Mouse (Mus musculus): ENCODE measurements around the gene A130010J15Rik. TPM values are rescaled to one million over a fixed set of nuclear protein-coding genes. Genes with fewer than 3 reads are reported as not detected.

Gene A130010J15Rik
- polyA plus RNA-seq, 1 experiment from 2014 or later: 16.2 TPM

DNA sequence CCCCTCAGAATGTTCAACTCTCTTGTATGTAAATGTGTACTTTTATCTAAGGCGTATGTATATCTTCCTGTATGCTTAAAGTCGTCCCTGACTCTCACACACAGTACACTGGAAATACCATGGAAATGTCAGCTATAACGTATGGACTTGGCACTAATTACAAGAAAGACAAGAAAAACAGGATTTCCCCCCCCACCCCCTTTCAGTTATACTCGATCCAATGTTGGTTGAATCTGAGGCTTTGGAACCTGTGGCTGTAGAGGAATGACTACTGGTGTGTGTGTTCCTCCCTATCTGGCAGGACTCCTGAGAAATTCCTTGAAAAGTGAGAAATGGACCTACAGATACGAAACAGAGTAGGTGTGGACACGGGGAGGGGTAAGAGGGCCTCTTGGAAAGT, 20.4 kb downstream of the A130010J15Rik start:
- Histone ChIP-seq H3K9me3 (ENCODE audit: control insufficient read depth, low read length) (no peaks in the 10 kb centered on the region), H3K4me2 (replicated peaks; ENCODE audit: low read depth, low read length) (no peak overlapping the region), H3K4me1 (replicated peaks; ENCODE audit: control insufficient read depth, insufficient read depth, low read length) (no peaks in the 10 kb centered on the region), H3K27me3 (ENCODE audit: control insufficient read depth, insufficient read depth, low read length) (no peaks in the 10 kb centered on the region), H3K27ac (ENCODE audit: low read depth, low read length) (no peak overlapping the region), H3K4me3 (ENCODE audit: low read depth, low read length) (no peak overlapping the region), H3K9ac (ENCODE audit: low read depth, low read length) (no peak overlapping the region), H3K36me3 (ENCODE audit: control insufficient read depth, insufficient read depth, low read length) (no peaks in the 10 kb centered on the region)
- ATAC-seq (ENCODE audit: low FRiP score): no peak
- WGBS: 90% methylated on average over 6 of the region's 6 CpGs
- no peak for DNase-seq (ENCODE audit: low spot score)

DNA sequence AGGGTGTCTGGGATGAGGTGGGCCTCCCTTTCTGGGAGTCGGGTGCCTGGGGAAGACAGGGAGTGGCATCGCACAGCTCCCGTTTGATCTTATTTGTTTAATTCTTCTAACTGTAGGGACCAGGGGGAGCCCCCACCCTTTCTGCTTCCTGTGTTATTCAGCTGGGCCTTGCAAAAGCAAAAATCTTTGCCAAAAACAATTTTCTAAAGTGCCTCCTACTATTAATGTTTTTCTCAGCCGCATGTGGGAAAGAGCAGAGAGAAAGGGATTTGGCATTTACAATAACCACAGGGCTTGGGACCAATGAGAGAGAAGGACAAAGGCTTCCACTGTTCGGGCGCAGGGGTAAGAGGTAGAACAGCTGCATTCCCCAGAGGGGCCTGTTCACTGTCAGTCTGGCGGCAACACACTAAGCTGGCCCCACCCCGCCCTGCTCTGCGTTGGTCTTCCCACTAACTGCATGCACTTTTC, 21.3 kb downstream of the A130010J15Rik start:
- Histone ChIP-seq H3K27me3 (ENCODE audit: control insufficient read depth, insufficient read depth, low read length) (no peaks in the 10 kb centered on the region), H3K36me3 (ENCODE audit: control insufficient read depth, insufficient read depth, low read length) (no peaks in the 10 kb centered on the region), H3K4me1 (replicated peaks; ENCODE audit: control insufficient read depth, insufficient read depth, low read length) (no peaks in the 10 kb centered on the region), H3K27ac (ENCODE audit: low read depth, low read length) (no peak overlapping the region), H3K4me2 (replicated peaks; ENCODE audit: low read depth, low read length) (no peak overlapping the region), H3K4me3 (ENCODE audit: low read depth, low read length) (no peak overlapping the region), H3K9me3 (ENCODE audit: control insufficient read depth, low read length) (no peaks in the 10 kb centered on the region), H3K9ac (ENCODE audit: low read depth, low read length) (no peak overlapping the region)
- DNase-seq (ENCODE audit: low spot score) (peak; percentile 49), ATAC-seq (ENCODE audit: low FRiP score) (peak; percentile 70; the same call in 1 of the 2 replicates)
- WGBS: 45% methylated on average over 9 of the region's 9 CpGs

DNA sequence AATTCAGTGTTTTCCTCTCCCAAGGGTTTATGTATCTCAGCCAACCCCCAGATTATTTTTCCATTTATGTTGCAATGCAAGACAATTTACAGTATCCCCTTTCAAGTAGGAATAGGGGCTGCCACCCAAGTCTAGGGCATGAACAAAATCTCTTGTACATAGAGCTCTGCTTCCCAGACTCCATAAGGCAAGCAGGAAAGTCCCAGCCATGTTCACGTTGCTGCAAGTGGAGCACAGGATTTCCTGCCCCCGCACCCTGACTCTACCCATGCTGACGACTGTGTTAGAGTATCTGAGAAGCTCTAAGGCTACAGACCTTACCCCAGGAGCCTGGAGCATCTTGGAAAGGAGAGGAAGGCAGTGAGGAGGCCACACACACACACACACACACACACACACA, 21.9 kb downstream of the A130010J15Rik start:
- Histone ChIP-seq H3K36me3 (ENCODE audit: control insufficient read depth, insufficient read depth, low read length) (no peaks in the 10 kb centered on the region), H3K4me1 (replicated peaks; ENCODE audit: control insufficient read depth, insufficient read depth, low read length) (no peaks in the 10 kb centered on the region), H3K9ac (ENCODE audit: low read depth, low read length) (no peak overlapping the region), H3K4me3 (ENCODE audit: low read depth, low read length) (no peak overlapping the region), H3K4me2 (replicated peaks; ENCODE audit: low read depth, low read length) (no peak overlapping the region), H3K9me3 (ENCODE audit: control insufficient read depth, low read length) (no peaks in the 10 kb centered on the region), H3K27me3 (ENCODE audit: control insufficient read depth, insufficient read depth, low read length) (no peaks in the 10 kb centered on the region), H3K27ac (ENCODE audit: low read depth, low read length) (no peak overlapping the region)
- ATAC-seq (ENCODE audit: low FRiP score): no peak
- DNase-seq (ENCODE audit: low spot score): no peak
- WGBS: 52% methylated on average over 3 of the region's 3 CpGs

DNA sequence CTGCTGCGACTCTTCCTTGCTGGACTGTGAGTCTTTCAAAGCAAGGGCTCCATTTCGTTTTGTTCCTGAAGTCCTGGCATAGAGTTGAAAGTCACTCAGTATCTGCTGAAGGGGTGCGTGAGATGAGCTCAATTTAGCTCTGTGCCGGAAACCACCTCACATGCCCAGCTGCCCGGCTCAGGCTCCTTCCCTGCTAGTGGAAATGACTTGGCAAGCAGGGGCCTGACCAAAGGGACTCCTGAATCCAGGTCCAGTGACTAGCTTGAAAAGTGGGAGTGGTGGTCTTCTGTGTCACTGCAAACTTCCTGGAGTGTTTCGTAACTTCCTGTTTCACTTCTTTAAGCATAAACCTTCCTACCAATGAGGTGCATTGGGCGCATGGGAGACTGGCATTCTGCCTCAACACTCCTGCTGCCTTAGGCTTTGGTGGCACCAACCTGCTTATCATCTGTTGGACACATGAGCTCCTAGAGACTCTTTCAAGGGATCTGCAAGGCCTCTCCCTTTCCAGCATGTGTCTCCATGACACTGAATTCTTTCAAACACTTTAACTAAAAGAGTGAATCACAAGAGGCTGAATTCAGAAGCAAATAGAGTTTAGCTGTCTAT, 23.9 kb downstream of the A130010J15Rik start:
- no peak overlapping the region for H3K4me2 ChIP-seq (replicated peaks; ENCODE audit: low read depth, low read length)
- no peak overlapping the region for H3K27ac ChIP-seq (ENCODE audit: low read depth, low read length)
- no peak overlapping the region for H3K4me3 ChIP-seq (ENCODE audit: low read depth, low read length)
- H3K9me3 ChIP-seq (ENCODE audit: control insufficient read depth, low read length): no peaks in the 10 kb centered on the region
- H3K36me3 ChIP-seq (ENCODE audit: control insufficient read depth, insufficient read depth, low read length): no peaks in the 10 kb centered on the region
- ATAC-seq (ENCODE audit: low FRiP score): no peak
- WGBS: 87% methylated on average over 7 of the region's 7 CpGs
- no peak for DNase-seq (ENCODE audit: low spot score)
- H3K4me1 ChIP-seq (replicated peaks; ENCODE audit: control insufficient read depth, insufficient read depth, low read length): no peaks in the 10 kb centered on the region
- H3K9ac ChIP-seq (ENCODE audit: low read depth, low read length): no peak overlapping the region
- no peaks in the 10 kb centered on the region for H3K27me3 ChIP-seq (ENCODE audit: control insufficient read depth, insufficient read depth, low read length)

DNA sequence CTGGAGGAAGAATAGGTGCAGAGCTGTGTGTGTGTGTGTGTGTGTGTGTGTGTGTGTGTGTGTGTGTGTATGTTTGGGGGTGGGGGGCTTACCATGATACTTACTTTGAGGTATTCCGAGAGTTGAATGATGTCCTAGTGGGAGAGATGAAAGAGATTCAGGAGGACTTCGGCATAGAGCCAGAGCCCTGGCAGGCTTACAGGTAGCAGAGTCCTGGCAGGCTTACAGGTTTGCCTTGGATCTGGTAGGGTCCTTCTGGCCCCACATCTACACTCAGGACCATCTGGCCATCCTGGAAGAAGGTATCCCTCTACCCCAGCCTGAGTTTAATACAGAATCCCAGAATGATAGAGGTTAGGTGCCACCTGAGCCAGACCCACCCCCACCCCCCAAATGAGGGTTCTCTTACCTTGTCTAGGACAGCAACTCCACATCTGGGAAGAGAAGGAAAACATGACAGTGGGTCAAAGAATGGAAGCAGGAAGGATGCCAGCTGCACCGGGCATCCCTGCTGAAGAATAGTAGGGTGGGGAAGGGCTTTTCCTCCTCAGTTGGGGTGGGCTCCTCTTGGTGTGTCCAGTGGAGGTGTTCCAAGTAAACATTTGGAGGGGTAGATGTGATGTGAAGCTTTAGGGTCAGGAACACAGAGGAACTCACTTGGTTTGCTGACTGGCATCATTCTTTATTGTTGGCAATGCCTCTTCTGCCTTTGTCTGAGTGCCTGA, 26.7 kb downstream of the A130010J15Rik start:
- Histone ChIP-seq H3K4me3 (ENCODE audit: low read depth, low read length) (no peak overlapping the region), H3K9ac (ENCODE audit: low read depth, low read length) (no peak overlapping the region), H3K9me3 (ENCODE audit: control insufficient read depth, low read length) (no peaks in the 10 kb centered on the region), H3K4me1 (replicated peaks; ENCODE audit: control insufficient read depth, insufficient read depth, low read length) (no peaks in the 10 kb centered on the region), H3K36me3 (ENCODE audit: control insufficient read depth, insufficient read depth, low read length) (no peaks in the 10 kb centered on the region), H3K4me2 (replicated peaks; ENCODE audit: low read depth, low read length) (no peak overlapping the region), H3K27ac (ENCODE audit: low read depth, low read length) (no peak overlapping the region), H3K27me3 (ENCODE audit: control insufficient read depth, insufficient read depth, low read length) (no peaks in the 10 kb centered on the region)
- DNase-seq (ENCODE audit: low spot score) (no peak), ATAC-seq (ENCODE audit: low FRiP score) (no peak)
- 81% methylated on average over 3 of the region's 3 CpGs for WGBS

DNA sequence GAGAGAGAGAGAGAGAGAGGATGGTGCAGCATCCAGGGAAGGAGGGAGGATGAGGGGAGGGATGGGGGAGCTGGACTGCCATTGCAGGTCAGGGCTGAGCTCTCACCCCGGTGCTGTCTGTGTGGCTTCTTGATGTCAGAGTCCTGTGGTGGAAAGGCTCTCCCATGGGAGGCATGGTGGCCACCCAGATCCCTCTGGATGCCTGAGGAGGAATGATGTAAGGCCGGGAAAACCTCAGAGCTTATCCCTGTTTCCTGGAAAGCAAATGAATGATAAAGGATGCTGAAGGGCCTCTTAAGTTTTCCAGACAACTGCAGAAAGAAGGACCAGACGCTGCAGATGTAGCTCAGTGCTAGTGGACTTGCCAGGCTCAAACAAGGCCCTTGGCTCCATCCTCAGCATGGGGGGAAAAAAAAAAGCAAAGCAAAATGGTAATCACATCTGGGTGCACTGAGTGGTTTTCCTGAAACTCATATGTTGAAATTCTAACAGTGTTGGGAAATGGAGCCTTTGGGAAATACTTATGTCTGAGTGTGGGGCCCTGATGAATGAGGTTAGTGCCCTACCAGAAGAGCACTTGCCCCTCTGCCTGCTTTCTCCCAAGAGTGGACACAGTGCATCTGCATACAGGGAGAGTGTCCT, 27.4 kb downstream of the A130010J15Rik start:
- Histone ChIP-seq H3K4me2 (replicated peaks; ENCODE audit: low read depth, low read length) (no peak overlapping the region), H3K9me3 (ENCODE audit: control insufficient read depth, low read length) (no peaks in the 10 kb centered on the region), H3K27me3 (ENCODE audit: control insufficient read depth, insufficient read depth, low read length) (no peaks in the 10 kb centered on the region), H3K4me1 (replicated peaks; ENCODE audit: control insufficient read depth, insufficient read depth, low read length) (no peaks in the 10 kb centered on the region), H3K9ac (ENCODE audit: low read depth, low read length) (no peak overlapping the region), H3K4me3 (ENCODE audit: low read depth, low read length) (no peak overlapping the region), H3K36me3 (ENCODE audit: control insufficient read depth, insufficient read depth, low read length) (no peaks in the 10 kb centered on the region), H3K27ac (ENCODE audit: low read depth, low read length) (no peak overlapping the region)
- DNase-seq (ENCODE audit: low spot score) (no peak), ATAC-seq (ENCODE audit: low FRiP score) (no peak)
- 68% methylated on average over 3 of the region's 3 CpGs for WGBS

DNA sequence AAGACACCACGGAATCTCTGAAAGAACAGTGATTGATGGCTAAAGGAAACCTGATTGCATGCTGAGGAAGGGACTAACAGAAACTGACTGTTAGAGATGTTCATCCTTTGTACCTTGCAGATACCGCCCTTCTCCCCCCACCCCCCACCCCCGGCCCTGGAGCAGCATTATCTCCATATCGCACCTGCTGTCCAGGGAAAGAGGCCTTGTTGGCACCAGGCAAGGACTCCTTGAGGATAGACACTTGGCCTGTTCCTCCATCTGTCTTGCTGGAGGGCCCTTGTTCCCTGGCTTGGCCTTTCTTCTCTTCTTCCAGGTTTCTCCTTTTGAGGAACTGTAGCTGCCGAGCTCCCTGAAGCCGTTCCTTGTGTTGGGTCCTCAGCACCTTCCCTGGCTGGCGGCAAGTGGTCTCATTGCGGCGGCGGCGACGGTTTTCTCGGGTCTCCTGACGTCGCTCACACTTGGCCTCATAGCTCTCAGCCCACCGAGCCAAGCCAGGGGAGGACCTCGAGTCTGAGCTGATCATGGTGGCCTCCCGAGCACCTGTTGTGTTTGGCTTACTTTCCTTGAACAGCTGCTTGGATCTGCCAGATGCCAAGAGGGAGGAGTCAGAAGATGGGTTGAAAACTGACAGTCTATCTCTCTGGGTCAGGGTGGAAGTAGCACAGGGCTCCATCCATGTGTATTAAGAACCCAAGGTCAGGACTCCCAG, 29.8 kb downstream of the A130010J15Rik start:
- Histone ChIP-seq H3K4me1 (replicated peaks; ENCODE audit: control insufficient read depth, insufficient read depth, low read length) (no peaks in the 10 kb centered on the region), H3K9ac (ENCODE audit: low read depth, low read length) (no peak overlapping the region), H3K36me3 (ENCODE audit: control insufficient read depth, insufficient read depth, low read length) (no peaks in the 10 kb centered on the region), H3K27me3 (ENCODE audit: control insufficient read depth, insufficient read depth, low read length) (no peaks in the 10 kb centered on the region), H3K9me3 (ENCODE audit: control insufficient read depth, low read length) (no peaks in the 10 kb centered on the region), H3K4me3 (ENCODE audit: low read depth, low read length) (no peak overlapping the region), H3K4me2 (replicated peaks; ENCODE audit: low read depth, low read length) (no peak overlapping the region), H3K27ac (ENCODE audit: low read depth, low read length) (no peak overlapping the region)
- no peak for DNase-seq (ENCODE audit: low spot score)
- 93% methylated on average over 18 of the region's 18 CpGs for WGBS
- ATAC-seq (ENCODE audit: low FRiP score): no peak

DNA sequence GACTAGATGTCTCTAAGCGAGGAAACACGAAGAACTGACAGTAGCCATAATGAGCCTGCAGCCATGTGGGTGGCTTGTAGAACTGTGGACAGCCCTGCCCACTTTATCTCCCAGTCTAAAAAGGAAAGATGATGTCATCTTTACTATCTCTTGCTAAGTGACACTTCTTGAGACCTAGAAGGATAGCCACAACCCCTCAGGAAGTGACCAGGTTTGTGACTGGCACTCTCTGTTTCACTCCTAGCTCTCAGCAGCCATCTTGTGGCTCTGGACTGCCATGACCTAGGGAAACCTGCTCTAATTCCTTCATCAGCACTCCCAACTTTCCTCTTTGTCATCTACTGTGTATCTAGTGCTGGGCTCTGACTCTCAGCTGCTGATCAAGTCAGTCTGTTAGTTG, 30.5 kb downstream of the A130010J15Rik start:
- Histone ChIP-seq H3K27ac (ENCODE audit: low read depth, low read length) (no peak overlapping the region), H3K27me3 (ENCODE audit: control insufficient read depth, insufficient read depth, low read length) (no peaks in the 10 kb centered on the region), H3K4me2 (replicated peaks; ENCODE audit: low read depth, low read length) (no peak overlapping the region), H3K9ac (ENCODE audit: low read depth, low read length) (no peak overlapping the region), H3K36me3 (ENCODE audit: control insufficient read depth, insufficient read depth, low read length) (no peaks in the 10 kb centered on the region), H3K4me1 (replicated peaks; ENCODE audit: control insufficient read depth, insufficient read depth, low read length) (no peaks in the 10 kb centered on the region), H3K4me3 (ENCODE audit: low read depth, low read length) (no peak overlapping the region), H3K9me3 (ENCODE audit: control insufficient read depth, low read length) (no peaks in the 10 kb centered on the region)
- WGBS: 79% methylated on average over 2 of the region's 2 CpGs
- DNase-seq (ENCODE audit: low spot score): no peak
- ATAC-seq (ENCODE audit: low FRiP score): no peak

Data from hindbrain, embryonic 11.5 days (tissue).